Mouse (Mus musculus): ENCODE results near the gene Cdh7.

DNA sequence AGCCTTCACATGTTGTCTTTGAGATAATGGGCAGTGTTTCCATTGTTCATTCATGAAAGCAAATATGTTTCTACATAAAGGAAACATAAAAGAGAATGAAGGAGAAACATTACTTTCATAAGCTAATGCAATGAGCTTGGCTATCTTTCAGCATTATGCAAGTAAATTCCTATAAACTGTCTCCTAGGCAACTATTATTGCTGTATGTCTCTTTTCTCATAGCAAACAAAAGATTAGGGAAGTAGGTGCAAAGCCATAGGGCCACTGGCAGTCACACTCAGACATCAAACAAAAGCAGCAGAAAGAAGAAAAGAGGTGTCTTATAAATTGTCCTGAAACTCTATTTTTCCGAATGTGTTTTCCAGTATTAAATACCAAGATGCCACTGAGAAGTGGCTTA, 136.6 kb downstream of the Cdh7 start:
- no peak for TF ChIP-seq CTCF (IDR thresholded peaks at IDR 0.05; ENCODE audit: insufficient read depth, low read length)
- TF ChIP-seq POLR2A (IDR thresholded peaks at IDR 0.05; ENCODE audit: borderline replicate concordance, extremely low read depth, low read depth, low read length) = no peak

Data from lung, adult 2 months (tissue).